Mouse (Mus musculus): ENCODE data around the gene Ccdc58. TPM values are rescaled to one million over a fixed set of nuclear protein-coding genes. Genes with fewer than 3 reads are reported as not detected.
"Not testable (repeated sequence)": the region's sequence is repeated elsewhere in the genome, so short reads cannot be mapped to it uniquely, and the experiment has no call there.

The Ccdc58 gene
- polyA plus RNA-seq, 1 experiment, result 21.3 TPM

DNA sequence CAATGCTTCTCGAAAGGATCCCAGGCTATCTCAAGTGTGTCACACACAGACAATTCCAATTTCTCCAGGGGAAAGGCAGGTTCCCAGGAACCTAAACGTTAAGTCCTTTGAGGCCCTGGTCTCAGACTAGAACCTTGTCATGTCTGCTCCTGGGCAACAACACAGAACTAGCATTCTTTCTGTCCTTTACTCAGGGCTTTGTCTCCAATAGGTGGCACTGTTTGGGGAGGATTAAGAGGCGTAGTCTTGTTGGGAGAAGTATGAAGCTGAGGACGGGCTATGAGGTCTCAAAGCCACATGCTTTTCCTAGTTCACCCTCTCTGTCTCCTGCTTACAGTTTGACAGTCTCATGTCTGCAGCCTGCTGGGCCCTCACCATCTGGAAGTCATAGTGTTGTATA lies 23.9 kb upstream of the Ccdc58 start:
- H3K4me3 ChIP-seq (ENCODE audit: insufficient read depth, low read depth, low read length), result no peak overlapping the region
- no peak for TF ChIP-seq CTCF (conservative IDR thresholded peaks at IDR 0.05; ENCODE audit: insufficient read depth, insufficient read length, low read depth, low read length)
- no peak for TF ChIP-seq POLR2A (IDR thresholded peaks at IDR 0.05; ENCODE audit: low read depth, low read length)
- H3K27ac ChIP-seq (ENCODE audit: insufficient read depth, low read depth, low read length), result no peak overlapping the region
- H3K27me3 ChIP-seq (replicated peaks; ENCODE audit: control insufficient read depth, insufficient read depth, low read length), result no peaks in the 10 kb centered on the region
- no peaks in the 10 kb centered on the region for H3K4me1 ChIP-seq (ENCODE audit: control insufficient read depth, insufficient read depth, low read length)
- no peak for DNase-seq
- 94% methylated on average over 4 of the region's 4 CpGs for WGBS
- H3K36me3 ChIP-seq (ENCODE audit: control insufficient read depth, insufficient read depth, low read length), result peaks cover 4% of the 10 kb centered on the region; the same call in 1 of the 2 replicates

DNA sequence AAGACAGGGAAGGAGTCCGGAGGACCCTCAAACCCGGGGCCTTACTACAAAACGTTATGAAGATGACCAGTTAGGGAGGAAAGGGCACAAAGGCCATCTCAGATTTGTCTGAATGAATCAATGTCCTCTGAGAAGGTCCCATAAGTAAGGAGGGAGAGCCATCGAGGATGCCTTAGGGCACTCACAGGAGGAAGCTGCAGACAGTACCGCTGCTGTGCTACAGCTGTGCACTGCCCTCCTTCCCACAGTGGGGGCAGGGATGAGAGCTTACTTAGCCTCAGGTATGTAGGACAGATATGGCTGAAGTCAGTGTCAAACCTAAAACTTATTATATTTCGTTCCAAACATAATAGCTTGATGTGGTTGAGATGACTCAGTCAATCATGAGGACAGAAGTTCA lies 20.0 kb upstream of the Ccdc58 start:
- no peak overlapping the region for H3K4me3 ChIP-seq (ENCODE audit: insufficient read depth, low read depth, low read length)
- no peaks in the 10 kb centered on the region for H3K4me1 ChIP-seq (ENCODE audit: control insufficient read depth, insufficient read depth, low read length)
- 89% methylated on average over 6 of the region's 6 CpGs for WGBS
- DNase-seq, result no peak
- H3K27ac ChIP-seq (ENCODE audit: insufficient read depth, low read depth, low read length), result no peak overlapping the region
- H3K36me3 ChIP-seq (ENCODE audit: control insufficient read depth, insufficient read depth, low read length), result peaks cover 4% of the 10 kb centered on the region; the same call in 1 of the 2 replicates
- no peaks in the 10 kb centered on the region for H3K27me3 ChIP-seq (replicated peaks; ENCODE audit: control insufficient read depth, insufficient read depth, low read length)
- TF ChIP-seq POLR2A (IDR thresholded peaks at IDR 0.05; ENCODE audit: low read depth, low read length), result no peak

DNA sequence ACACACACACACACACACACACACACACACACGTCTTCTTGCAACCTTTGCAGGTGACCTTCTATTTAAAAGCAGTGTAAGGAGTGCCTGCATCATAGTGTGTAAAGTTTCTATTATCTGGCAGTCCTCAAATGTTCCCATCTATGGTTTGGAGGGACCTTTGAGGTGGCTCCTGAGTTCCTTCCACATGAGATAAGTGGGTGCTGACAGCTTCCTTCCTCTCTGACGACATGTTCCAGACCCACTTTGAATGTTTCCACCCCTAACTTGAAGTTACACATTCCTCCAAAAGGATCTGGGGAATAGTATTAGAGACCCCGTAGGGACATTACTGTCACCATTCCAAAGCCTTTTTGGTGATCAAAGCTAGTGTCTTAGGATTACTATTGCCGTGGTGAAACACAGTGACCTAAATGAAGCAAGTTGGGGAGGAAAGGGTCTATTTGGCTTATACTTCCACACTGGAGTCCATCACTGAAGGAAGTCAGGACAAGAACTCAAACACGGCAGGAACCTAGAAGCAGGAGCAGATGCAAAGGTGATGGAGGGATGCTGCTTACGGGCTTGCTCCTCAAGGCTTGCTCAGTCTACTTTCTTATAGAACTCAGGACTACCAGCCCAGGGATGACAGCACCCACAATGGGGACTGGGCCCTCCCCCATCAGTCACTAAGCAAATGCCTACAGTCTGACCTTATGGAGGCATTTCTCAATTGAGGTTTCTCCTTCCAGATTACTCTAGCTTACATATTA lies 17.8 kb upstream of the Ccdc58 start:
- DNase-seq, result no peak
- 84% methylated on average over 6 of the region's 6 CpGs for WGBS
- H3K36me3 ChIP-seq (ENCODE audit: control insufficient read depth, insufficient read depth, low read length), result peaks cover 4% of the 10 kb centered on the region; the same call in 1 of the 2 replicates
- no peak overlapping the region for H3K4me3 ChIP-seq (ENCODE audit: insufficient read depth, low read depth, low read length)
- no peaks in the 10 kb centered on the region for H3K27me3 ChIP-seq (replicated peaks; ENCODE audit: control insufficient read depth, insufficient read depth, low read length)
- TF ChIP-seq CTCF (conservative IDR thresholded peaks at IDR 0.05; ENCODE audit: insufficient read depth, insufficient read length, low read depth, low read length) (no peak), POLR2A (IDR thresholded peaks at IDR 0.05; ENCODE audit: low read depth, low read length) (no peak)
- no peaks in the 10 kb centered on the region for H3K4me1 ChIP-seq (ENCODE audit: control insufficient read depth, insufficient read depth, low read length)
- H3K27ac ChIP-seq (ENCODE audit: insufficient read depth, low read depth, low read length), result no peak overlapping the region

DNA sequence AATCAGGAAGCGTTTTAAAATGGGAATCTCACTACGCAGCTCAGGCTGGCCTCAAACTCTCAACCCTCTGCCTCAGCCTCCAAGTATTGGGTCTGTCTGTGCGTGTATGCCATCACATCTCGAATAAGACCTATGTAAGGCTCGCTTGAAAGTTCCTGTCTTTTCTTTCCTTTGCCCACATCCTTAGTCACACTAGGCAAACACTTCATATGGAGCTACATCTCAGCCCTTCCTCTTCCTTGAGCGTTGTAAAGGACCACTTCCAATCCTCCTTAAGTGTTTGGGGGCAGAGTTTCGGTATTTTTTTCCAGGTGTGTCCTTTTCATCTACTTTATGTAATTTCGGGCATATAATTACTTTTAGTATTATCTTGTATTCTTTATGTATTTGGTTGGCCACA lies 16.6 kb upstream of the Ccdc58 start:
- no peak for TF ChIP-seq CTCF (conservative IDR thresholded peaks at IDR 0.05; ENCODE audit: insufficient read depth, insufficient read length, low read depth, low read length)
- no peak for TF ChIP-seq POLR2A (IDR thresholded peaks at IDR 0.05; ENCODE audit: low read depth, low read length)
- no peak overlapping the region for H3K4me3 ChIP-seq (ENCODE audit: insufficient read depth, low read depth, low read length)
- H3K4me1 ChIP-seq (ENCODE audit: control insufficient read depth, insufficient read depth, low read length), result no peaks in the 10 kb centered on the region
- DNase-seq, result no peak
- H3K27me3 ChIP-seq (replicated peaks; ENCODE audit: control insufficient read depth, insufficient read depth, low read length), result no peaks in the 10 kb centered on the region
- 96% methylated on average over 8 of the region's 8 CpGs for WGBS
- H3K27ac ChIP-seq (ENCODE audit: insufficient read depth, low read depth, low read length), result no peak overlapping the region
- H3K36me3 ChIP-seq (ENCODE audit: control insufficient read depth, insufficient read depth, low read length), result no peaks in the 10 kb centered on the region

DNA sequence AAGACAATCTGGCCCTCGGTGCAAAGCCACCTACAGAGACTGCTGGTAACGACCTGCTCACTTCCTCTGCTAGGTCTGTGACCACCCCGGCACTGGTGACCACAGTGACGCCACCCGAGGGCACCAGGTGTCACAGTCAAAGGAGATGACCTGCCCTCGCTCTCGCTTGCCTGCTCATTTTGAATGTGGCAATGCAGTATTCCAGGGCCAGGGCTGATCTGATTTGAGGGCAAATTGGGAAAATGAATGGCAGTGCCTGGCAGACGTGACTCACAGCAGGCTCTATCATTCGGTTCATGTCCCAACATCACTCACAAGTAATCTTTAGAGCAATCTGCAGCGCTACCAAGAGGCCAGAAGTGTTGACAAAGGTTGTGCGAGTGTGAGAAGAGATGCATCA lies 15.1 kb upstream of the Ccdc58 start:
- DNase-seq, result no peak
- TF ChIP-seq CTCF (conservative IDR thresholded peaks at IDR 0.05; ENCODE audit: insufficient read depth, insufficient read length, low read depth, low read length) (no peak), POLR2A (IDR thresholded peaks at IDR 0.05; ENCODE audit: low read depth, low read length) (no peak)
- 87% methylated on average over 11 of the region's 11 CpGs for WGBS

DNA sequence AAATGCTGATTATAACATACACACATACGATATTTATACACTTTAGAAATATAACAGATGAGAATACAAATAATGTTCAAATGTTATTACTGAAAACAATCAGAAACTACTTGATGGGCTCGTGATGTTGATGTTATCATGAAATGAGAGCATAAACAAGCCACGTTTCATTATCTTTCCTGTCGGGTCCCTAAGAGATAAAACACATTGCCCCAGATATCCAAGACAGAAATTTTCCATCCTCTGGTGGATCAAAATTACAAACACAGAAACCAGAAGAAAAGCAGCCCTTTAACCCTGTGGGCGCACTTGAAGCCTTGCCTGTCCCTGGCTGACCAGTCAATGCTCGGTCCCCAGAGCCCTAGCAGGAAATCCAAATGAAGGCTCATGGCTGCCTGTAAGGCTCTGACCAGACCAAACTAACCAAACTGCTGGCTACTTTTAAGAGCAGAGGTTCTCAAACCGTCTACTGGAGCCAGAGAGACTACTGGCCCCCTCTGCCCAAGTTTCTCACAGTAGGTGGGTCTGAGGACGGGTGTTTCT lies 13.5 kb upstream of the Ccdc58 start:
- H3K36me3 ChIP-seq (ENCODE audit: control insufficient read depth, insufficient read depth, low read length), result no peaks in the 10 kb centered on the region
- peak overlapping the region; percentile 47; the same call in 1 of the 2 replicates for H3K27ac ChIP-seq (ENCODE audit: insufficient read depth, low read depth, low read length)
- no peak for TF ChIP-seq CTCF (conservative IDR thresholded peaks at IDR 0.05; ENCODE audit: insufficient read depth, insufficient read length, low read depth, low read length)
- TF ChIP-seq POLR2A (IDR thresholded peaks at IDR 0.05; ENCODE audit: low read depth, low read length), result no peak
- WGBS, result 71% methylated on average over 8 of the region's 8 CpGs
- H3K27me3 ChIP-seq (replicated peaks; ENCODE audit: control insufficient read depth, insufficient read depth, low read length), result no peaks in the 10 kb centered on the region
- peak; percentile 35 for DNase-seq
- no peaks in the 10 kb centered on the region for H3K4me1 ChIP-seq (ENCODE audit: control insufficient read depth, insufficient read depth, low read length)
- H3K4me3 ChIP-seq (ENCODE audit: insufficient read depth, low read depth, low read length), result no peak overlapping the region

More for the DNA sequence above, 15.1 kb upstream of the Ccdc58 start:
- Histone ChIP-seq H3K4me3 (ENCODE audit: insufficient read depth, low read depth, low read length) (no peak overlapping the region), H3K4me1 (ENCODE audit: control insufficient read depth, insufficient read depth, low read length) (no peaks in the 10 kb centered on the region), H3K36me3 (ENCODE audit: control insufficient read depth, insufficient read depth, low read length) (no peaks in the 10 kb centered on the region), H3K27ac (ENCODE audit: insufficient read depth, low read depth, low read length) (no peak overlapping the region), H3K27me3 (replicated peaks; ENCODE audit: control insufficient read depth, insufficient read depth, low read length) (no peaks in the 10 kb centered on the region)

DNA sequence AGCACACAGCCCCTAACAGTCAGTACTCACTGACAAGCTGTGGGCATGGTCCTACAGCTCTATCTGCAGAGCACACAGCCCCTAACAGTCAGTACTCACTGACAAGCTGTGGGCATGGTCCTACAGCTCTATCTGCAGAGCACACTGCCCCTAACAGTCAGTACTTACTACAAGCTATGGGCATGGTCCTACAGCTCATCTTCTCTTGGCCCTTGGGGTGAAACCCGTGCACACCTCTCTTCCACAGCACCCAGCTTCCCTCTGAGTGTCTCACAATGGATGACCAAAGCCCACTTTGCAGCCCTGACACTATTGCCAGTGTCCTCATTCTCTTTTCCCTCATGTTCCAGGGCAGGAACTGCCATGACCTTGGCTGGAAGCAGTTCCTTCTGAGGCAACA lies 9.0 kb upstream of the Ccdc58 start:
- not testable (repeated sequence) for DNase-seq

More for the DNA sequence above, 9.0 kb upstream of the Ccdc58 start:
- H3K4me3 ChIP-seq (ENCODE audit: insufficient read depth, low read depth, low read length); H3K27me3 ChIP-seq (replicated peaks; ENCODE audit: control insufficient read depth, insufficient read depth, low read length); H3K4me1 ChIP-seq (ENCODE audit: control insufficient read depth, insufficient read depth, low read length); H3K36me3 ChIP-seq (ENCODE audit: control insufficient read depth, insufficient read depth, low read length); H3K27ac ChIP-seq (ENCODE audit: insufficient read depth, low read depth, low read length): not testable (repeated sequence)
- 91% methylated on average over 1 of the region's 1 CpGs for WGBS
